Mouse (Mus musculus) T-helper 2 cell (primary cell): Measurements from ENCODE around the gene Vmn1r121.
"Not testable (repeated sequence)": the region's sequence is repeated elsewhere in the genome, so short reads cannot be mapped to it uniquely, and the experiment has no call there.

Experiments used
- in situ Hi-C: fragments of 300-600 bp; cut with MboI, MseI; formaldehyde crosslinking; loops from one replicate; pipeline ENCODE4 v1.15.1; 2025; ENCODE audit warnings: high pct_unique_total_duplicates

Vmn1r121 gene

DNA sequence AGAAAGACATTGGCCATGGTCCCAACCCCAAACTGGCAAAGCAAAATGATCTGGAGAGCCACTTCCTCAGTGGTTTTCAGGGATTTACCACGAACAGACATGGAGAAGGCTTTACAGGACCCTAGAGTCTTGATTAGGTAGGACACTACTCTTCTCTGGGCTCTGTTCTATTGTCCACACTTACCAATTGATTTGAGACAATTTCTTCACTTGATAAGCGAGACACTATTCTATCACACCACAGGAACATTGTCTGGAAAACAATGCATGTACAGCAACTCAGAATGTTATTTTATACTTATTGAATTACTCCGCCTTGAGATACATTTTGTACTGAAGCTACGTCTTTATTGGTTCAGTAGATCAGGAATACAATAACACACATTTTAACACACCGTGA is at the start of gene Vmn1r121:
TSS of gene Vmn1r121 (minus strand) at position 101 of the 400 bp plus-strand sequence.
- in situ Hi-C loops, result not testable (repeated sequence)

DNA sequence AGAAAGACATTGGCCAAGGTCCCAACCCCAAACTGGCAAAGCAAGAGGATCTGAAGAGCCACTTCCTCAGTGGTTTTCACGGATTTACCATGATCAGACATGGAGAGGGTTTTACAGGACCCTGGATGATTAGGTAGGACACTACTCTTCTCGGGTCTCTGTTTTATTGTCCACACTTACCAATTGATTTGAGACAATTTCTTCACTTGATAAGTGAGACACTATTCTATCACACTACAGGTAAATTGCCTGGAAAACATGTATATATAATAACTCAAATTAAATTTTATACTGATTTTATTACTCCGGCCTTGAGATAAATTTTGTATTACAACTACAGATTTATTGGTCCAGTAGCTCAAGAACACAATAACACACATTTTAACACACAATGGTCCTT is 35.7 kb upstream of the Vmn1r121 start, which contains the start of gene Vmn1r122:
TSS of gene Vmn1r122 (minus strand) at position 101 of the 400 bp plus-strand sequence.
- in situ Hi-C loops, result not testable (repeated sequence)

- in situ Hi-C loops, result not testable (repeated sequence)
These were observed 44.6 kb downstream of the Vmn1r121 start, which contains the start of gene Vmn1r120 for GRCm38 (mm10) chr7:21053684-21054083. TSS of gene Vmn1r120 (minus strand) at chr7:21053784.
